Mouse (Mus musculus): ENCODE results near the gene Snx29. TPM values are rescaled to one million over a fixed set of nuclear protein-coding genes. Genes with fewer than 3 reads are reported as not detected.

Gene Snx29
- total RNA-seq, 2 experiments from 2014 or later = 9.2 to 11.9 TPM

DNA sequence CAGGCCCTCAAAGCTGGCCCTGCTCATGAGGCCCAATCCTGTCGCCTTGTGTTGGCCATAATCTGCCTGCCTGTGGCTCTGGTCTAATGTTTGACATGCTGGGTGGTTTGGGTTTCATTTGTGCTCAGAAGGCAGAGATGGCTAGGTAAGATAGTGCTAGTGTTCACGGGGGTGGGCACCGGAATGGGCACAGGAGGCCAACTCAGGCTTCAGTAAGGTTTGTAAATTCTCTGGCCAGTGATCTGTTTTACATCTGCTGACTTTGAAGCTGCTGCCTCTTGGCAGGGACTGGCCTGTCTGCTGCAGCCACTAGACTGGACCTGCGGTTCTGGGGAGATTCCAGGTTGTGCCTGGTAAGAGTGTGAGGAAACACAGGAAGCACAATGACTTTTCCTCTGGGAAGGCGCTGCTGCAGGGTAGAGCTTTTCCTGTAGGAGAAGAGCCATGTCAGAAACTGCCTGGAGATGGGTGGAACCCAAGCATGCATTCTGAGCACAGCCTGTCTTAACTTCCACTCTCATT lies 408.4 kb downstream of the Snx29 start:
- DNase-seq = no peak

DNA sequence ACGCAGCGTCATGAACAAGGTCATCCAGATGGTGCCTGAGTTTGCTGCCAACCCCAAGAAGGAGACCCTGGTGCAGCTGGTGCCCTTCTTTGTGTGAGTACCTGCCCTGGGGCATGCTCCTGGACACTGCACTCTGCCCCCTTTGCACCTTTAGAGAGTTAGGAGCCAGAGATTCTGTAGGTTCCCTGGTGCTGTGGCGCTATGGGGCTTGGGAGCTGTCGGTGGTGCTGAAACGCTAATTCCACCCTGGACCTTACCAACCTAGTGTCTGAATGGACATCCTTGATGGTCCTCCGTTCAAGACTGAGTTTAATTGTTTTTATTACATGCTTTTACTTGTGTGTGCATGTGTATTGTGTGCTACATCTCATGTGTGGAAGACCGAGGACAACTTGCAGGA lies 415.6 kb downstream of the Snx29 start:
- DNase-seq = no peak

DNA sequence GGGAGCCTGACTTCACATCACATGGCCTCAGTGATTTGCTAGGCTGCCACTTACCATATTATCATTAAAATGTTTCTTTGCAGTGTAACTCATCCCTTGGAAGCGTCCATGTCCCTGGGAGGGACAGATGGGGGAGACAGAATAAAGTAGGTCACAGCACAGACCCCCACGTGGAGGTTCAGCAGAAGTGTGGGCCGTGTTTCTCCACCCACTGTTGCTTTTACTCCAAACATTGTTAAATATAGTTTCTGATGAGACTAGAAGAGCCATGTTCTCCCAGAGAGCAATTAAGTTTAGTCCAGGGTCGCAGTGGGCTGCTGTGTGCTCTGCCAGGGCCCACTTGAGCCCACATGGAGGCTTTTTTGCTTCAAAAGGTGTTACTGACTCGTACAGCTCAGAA lies 419.2 kb downstream of the Snx29 start:
- no peak for DNase-seq

DNA sequence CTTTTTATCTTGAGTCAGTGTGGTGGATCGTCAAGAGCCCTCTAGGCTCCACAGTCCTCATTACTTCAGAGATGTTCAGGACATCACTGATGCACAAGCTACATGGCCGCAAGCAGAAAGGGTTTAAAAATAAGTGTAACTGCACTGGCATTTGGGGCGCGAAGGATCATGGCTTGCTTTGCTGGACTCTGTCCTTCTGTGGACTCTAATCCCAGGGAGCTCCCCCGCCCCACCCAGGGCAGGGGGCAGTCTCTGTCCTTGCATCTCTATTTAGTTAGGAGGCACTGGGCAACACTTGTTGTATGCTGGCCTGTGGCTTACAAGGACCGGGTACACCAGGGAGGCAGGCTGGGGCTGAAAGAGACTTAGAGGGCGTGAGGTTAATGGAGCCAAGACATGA lies 419.6 kb downstream of the Snx29 start:
- DNase-seq = no peak

DNA sequence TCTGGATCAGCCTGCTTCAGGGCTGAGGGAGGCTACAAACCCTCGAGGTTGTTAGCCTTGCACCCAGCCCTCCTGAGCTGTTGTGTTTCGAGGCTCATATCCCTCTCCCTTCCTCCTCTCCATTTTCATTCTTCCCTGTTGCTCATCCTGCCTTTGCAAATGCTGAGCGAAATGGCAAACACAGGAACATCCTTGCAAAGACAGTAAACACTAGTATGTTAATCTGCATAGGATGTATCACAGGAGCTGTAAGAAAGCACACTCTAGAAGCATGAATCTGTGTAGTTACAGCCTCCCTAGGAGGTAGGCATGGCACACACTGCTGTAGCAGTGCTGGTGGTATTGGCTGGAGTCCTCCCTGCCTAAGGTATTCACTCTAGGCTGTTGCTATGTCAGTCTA lies 420.3 kb downstream of the Snx29 start:
- no peak for DNase-seq

DNA sequence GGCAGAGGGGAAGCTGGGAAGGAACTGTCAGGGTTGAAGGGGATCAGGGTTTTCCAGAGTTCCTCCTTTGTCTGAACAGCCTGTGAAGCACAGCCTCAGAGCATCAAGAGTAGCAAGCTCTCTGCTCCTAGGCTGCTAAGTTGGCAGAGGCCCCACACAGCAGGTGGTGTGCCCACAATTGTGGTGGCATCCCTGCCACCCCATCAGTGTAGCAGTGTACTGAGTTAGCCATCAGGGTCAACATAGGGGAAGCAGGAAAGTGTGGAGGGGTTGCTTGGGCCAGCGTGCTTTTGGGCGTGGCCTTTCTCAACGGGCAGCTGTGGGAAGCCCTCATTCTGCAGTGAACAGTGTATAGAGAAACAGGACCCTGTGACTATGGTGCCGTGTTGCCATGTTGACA lies 421.0 kb downstream of the Snx29 start:
- DNase-seq = no peak

DNA sequence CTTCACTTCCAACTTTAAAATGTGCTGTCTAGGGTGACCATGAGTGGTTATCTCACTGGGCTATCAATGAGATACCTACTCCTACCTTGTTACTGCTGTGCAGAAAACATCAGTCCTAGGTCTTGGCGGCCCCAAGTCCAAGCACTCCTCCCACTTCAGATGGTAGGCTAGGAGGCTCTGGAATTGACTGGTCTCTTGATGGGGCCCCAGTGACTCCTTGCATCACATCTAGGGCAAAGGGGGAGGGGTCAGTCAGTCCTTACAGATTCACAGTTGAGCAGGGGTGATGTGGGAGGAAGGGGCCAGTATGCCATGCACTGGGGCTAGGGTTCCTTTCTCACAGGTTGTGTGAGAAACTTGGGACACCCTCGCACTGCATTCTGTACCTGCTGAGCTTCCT lies 423.3 kb downstream of the Snx29 start:
- no peak for DNase-seq

DNA sequence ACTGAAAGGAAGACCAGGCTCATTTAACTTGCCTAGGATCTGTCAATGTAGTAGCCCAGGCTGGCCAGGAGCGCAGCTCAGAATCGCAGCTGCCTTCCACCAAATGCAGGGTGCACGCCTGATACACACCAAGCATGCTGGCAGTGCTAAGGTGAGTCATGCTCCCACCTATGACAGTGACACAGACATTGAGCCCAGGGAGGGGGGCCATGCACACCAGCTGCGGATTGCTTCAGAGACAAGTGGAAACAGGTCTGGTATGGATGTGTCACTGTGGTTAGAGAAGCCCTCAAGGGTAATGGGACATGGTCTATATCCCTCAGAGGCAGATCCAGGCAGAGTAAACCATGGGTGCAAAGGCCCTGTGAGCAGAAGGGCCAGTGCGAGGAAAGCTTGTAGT lies 425.2 kb downstream of the Snx29 start:
- no peak for DNase-seq

DNA sequence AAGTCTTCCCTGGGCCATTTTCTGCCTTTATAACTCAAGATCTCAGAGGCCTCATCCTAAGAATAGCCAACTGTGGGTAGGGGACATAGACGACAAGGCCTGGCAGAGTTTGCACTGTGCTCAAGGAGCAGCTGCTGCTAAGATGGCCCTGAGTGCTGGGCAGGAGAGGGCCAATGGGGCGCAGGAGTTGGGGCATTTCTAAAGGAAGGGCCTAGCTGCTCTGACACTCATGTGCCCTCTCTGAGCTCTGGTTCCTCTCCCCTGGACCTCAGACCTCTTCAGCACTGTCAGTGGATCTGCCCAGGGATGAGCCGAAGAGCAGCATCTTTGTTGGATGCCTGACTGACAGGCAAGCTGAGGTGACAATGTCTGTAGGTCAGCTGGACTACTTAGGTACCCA lies 426.4 kb downstream of the Snx29 start:
- no peak for DNase-seq

DNA sequence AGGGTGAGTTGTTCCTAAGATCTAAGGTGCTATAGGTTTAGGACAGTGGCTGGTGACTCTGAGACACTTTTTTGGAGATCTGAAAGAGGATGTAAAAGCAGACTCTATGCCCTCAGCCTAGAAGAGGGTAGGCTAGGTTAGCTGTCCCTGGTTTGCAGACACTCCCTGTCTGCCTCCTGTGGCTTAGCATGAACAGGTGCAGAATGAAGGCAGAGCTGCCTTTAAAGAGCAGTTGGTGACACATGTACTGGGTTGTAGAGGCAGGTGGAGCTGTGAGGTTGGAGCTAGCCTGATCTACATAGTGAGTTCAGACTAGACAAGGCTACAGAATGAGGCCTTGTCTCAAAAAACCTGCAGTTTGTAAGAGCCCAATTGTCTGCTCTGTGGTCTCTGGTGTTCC lies 427.9 kb downstream of the Snx29 start:
- DNase-seq = no peak

DNA sequence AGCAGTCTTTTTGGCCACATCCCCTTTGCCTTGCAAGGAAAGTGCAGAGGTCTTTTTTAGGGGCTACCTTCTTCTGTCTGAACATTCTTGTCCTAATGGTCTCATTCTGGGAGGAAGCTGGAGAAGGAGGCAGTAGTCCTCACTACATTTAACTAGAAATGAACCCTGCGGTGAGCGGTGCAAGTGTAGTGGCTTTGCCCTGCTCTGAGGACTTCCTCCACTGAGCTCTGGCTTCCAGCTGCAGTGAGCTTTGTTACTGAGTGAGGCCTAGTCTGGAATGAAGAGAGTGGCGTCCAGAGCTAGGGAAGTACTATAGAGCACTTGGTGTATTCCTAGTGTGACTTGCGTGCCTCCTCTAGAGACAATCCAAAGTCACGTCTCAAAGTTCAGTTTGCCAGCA lies 429.8 kb downstream of the Snx29 start:
- DNase-seq = no peak

DNA sequence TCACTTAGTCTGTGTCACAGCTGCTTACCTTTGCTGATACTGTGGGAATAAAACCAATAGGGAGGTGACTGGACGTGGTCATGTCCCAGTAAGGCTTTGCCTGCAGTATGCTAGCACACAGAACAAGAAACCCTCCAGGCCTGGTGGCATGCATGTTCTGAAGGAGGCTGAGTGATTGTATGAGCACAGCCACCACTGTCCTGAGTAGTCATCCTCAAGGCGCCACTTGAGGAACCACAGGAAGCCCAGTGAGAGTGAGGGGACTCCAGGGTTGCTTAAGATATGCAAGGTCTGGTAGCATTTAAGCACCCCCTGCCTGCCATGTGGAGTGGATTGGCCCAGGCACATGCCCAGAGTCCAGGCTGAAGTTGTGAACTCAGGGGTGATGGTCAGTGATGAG lies 430.8 kb downstream of the Snx29 start:
- DNase-seq = no peak

DNA sequence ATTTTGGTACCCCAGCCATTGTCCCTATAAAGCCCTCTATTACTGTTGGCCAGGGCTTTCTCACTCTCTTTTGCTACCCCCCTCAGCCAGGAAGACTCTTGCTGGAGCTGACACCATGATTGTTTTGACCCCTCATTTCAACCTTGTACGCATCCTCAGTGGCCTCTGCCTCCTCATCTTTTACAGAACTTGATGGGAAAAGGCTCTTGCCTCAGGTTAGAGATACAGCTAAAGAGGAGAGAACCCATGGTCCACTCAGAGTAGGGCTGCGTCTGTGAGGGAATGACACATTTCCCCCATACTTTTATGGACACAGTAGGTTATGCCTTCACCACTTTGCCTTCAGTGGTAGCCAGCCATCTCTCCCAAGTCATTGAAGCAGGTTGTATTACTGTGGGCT lies 431.4 kb downstream of the Snx29 start:
- no peak for DNase-seq

DNA sequence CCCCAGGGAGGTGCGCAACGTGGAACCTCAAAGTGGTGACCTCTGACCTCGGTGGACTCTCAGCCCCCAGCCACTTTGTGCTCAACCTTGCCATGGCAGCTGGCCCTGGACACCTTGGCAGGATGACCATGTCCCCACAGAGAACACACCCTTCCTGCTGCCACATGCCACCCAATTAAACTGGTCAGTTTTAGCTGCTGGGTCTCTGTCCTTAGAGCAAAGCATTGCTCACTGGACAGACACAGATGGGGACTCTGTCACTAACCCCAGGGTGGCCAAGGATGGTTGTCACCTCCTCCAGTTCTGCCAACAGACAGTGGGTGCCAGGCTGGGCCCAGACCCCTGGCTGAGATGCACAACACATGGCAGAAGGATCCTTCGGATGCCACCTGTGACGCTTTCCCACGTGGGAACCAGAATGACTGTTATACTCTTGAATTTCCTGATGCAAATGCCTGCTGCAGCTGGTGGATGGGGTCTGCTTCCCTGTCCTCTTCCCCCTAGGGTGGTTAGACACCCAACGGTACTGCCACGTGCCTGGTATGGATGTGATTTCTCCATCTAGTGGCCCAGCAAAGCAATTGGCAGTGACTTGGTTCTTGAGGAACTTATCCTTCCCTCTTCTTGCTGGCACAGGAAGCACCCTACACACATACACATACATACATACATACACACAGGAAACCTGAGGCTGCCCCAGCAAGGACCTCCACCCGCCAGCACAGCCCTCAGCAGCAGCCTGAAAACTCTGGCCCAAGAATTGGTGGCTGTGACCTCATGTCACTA lies 432.8 kb downstream of the Snx29 start:
- DNase-seq = no peak

DNA sequence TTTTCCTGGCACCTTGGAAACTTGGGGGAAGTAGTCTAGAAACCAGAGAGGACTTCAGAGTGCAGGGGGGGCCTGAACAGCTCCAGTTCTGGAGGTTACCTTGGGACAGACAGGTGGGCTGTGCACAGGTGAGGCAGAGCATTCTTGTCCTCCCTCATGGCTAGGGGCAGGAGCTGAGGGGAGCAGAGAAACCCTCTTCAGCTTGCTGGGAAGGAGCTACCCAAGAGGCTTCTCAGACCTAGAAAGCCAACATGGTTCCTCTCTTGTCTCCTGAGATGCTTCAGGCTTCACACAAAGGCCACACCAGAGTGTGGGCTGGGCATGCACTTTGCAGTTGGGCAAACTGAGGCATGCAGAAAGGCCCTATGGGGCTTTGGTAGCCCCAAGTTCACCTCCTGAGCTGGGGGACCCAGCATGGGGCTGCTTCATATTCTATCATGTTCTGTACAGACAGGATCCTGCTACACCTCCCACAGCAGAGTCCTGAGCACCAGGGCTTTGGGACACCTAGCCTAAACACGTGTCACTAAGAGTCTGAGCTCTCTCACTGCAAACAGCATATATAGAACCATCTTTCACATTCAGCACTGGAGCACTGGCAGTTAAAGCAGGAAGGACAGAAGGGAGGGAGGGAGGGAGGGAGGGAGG lies 434.0 kb downstream of the Snx29 start:
- no peak for DNase-seq

DNA sequence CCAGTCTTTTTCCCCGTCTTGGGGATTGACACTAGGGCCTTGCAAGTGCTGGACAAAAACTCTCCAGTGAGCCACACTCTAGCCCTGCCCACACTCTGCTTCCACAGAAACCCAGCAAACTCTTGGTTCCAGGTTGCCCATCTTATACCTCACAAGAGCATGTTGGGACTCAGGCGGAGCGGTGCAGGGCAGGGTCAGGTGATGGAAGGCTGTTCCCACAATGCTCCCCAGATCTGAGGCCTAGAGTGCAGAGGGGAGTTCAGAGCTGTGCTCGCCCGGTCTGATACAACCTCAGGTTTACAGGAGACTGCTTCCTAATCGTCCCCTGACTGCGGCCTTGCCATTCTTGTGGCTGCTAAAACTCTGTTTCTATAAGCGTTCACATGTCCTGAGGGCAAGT lies 434.8 kb downstream of the Snx29 start:
- DNase-seq = no peak

DNA sequence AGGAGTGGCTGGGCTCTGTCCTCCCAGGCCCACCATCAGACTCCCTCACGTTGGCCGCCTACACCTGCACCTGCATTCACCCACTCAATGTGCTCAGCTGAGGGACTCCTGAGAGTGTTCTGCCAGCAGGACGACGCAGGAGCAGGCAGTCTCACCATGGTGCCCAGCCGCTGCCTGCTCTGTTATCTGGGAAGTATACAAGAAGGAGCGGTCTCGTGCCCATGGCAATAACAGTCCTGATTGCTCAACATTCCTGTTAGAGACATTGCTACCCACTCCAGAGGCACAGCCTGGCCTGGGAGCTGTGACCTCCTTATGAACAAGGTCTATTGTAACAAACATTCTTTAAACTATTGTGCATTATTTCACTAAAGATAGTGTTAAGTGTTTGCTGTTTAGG lies 435.2 kb downstream of the Snx29 start:
- DNase-seq = no peak

DNA sequence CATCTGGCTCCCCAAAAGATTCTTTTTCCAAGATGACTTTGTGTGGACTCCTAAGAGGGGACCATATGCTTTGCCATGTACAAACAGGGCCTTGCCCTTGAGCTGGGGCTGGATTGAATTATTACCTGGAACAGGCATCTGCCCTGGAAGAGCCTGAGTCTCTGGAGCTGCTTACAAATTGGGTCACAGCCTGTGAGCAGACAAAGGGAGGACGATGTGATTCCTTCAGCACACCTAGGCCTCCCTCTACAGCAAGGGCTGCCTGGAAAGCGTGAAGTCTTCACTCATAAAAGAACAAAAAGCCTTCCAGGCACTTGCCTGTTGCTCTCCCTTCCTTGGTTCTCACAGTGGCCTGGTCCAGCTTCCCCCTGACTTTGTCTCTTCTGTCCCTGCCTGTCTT lies 449.6 kb downstream of the Snx29 start:
- no peak for DNase-seq

DNA sequence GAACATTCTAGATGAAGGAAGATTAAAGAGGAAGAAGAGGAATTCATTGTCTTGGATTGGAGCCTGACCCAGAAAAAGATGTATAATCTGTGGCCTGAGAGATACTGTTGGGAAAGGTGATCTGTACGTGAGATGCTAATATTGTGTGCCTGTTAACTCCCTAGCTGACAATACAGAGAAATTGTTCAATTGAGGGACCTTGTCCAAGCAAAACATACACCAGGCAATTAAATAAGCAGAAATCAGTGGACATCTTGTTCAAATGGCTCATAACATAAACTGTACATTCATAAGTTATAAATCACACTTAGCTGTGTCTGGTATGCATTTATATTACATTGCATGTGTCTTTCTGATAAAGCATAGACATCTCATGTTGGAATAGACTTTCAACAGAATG lies 451.6 kb downstream of the Snx29 start:
- DNase-seq = no peak

DNA sequence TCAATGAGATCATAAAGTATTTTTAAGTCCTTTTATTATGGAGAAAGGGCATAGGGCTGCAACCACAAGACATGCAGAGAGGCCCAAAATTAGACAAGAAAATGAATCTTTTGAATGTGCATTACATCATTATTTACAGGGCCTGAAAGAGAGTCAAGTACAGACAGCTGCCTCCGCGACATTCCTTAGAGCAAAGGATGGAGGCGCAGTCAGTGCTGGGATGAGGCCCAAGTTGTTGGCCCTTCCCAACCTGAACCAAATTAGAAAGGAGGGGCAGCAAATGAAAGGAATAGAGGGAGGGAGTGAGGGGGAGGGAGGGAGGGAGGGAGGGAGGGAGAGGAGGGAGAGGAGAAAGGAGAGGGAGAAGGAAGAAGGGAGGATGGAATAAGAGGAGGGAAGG lies 453.8 kb downstream of the Snx29 start:
- no peak for DNase-seq

DNA sequence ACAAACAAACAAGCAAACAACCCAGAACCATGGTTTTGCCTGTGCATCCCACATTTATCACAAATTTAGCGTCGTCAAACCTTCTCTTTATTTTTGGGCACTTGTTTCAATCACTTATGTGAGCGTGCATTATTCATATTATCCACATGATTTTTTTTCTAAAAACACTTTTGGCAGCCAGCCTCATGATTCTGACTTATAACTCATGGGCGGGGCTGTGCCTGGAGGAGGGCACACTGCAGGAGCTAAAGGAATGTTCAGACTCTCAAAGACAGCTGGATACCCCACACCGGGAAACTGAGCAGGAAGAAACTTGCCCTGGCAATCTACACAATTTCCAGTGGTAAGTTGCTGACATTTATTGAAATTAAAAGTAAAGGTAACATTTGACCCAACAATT lies 455.5 kb downstream of the Snx29 start:
- no peak for DNase-seq

DNA sequence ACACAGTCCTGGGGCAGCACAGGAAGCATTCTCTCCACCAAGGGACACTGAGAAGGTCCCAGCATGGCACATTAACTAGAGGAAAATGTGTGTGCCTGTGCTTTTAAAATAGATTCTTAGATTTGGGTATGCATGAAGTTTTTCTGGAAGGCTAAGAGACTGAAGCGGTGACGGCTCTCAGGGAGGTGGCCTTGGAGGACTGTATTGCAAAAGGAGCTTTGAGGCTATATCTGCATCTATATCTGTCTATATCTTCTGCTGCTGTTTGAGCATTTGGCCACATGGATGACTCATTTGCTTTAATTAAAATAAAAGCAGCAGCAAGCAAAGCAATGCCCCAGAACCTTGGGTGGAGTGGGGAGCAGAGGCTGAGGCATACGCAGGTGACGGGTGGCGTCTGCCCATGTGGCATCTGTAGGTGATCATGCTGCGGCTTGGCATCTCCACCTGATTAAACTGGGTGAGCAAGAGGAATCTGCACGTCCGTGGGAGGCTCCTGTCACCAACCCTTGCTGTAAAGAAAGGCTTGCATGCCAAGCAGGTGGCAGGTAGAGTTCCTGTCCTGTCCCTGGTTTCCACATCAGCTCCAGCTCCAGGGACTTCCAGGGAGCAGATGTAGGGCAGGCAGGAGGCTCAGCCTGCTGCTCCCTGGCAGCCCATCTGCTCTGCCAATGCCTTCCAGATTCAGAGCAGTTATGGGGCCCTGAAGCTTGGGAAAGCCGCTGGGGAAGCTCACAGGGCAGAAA lies 456.2 kb downstream of the Snx29 start:
- no peak for DNase-seq

DNA sequence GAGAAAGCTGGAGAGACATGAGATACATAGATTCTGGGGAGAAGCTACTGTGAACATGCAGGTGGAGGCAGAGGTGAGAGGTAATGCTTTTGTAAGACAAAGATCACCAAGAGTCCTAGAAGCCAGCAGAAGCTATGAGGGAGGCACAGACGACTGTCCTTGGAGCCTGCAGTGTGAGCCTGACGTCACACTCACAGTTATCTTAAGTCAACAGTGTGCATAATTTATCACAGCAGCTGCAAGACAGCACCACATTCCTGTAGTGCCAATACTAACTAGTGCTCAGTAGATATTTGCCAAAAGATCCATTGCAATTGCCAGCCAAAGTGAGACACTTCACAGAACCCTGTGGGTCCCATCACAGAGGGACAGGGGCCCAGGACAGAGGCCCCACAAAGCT lies 459.4 kb downstream of the Snx29 start:
- DNase-seq = no peak
